Mouse (Mus musculus) forebrain, embryonic 14.5 days (tissue): ENCODE data around the gene Cul4a. TPM values are rescaled to one million over a fixed set of nuclear protein-coding genes. Genes with fewer than 3 reads are reported as not detected.
"Not testable (repeated sequence)": the region's sequence is repeated elsewhere in the genome, so short reads cannot be mapped to it uniquely, and the experiment has no call there.

Experiments
- ATAC-seq: fragments of 200-750 bp; cut with Nextera tagmentation; 2 replicates; pipeline ENCODE4 v1.8.0; 2017; ENCODE audit warnings: mild to moderate bottlenecking, moderate library complexity
- DNase-seq: peaks from one replicate; pipeline ENCODE4 v3.0.0-alpha.2; 2015; ENCODE audit warnings: low spot score
- H3K27ac ChIP-seq: fragments of 300-500 bp; sonication (generic); 2 replicates; pipeline ENCODE4 v1.5.1; 2014; ENCODE audit warnings: low read depth, mild to moderate bottlenecking, control low read depth, low read length, moderate library complexity
- H3K27me3 ChIP-seq: fragments of 300-500 bp; sonication (generic); replicated peaks from 2 replicates; pipeline ENCODE4 v1.6.1; 2014; ENCODE audit warnings: low read length, control low read depth, mixed read lengths; ENCODE audit not compliant: control insufficient read depth, insufficient read depth
- H3K36me3 ChIP-seq: fragments of 300-500 bp; sonication (generic); 2 replicates; pipeline ENCODE4 v1.6.1; 2014; ENCODE audit warnings: low read length, control low read depth; ENCODE audit not compliant: control insufficient read depth, insufficient read depth
- H3K4me1 ChIP-seq: fragments of 300-500 bp; sonication (generic); 2 replicates; pipeline ENCODE4 v1.6.1; 2014; ENCODE audit warnings: antibody characterized with exemption, low read length, control low read depth; ENCODE audit not compliant: control insufficient read depth, insufficient read depth
- H3K4me2 ChIP-seq: fragments of 300-500 bp; sonication (generic); 2 replicates; pipeline ENCODE4 v1.6.1; 2014; ENCODE audit warnings: mild to moderate bottlenecking, control low read depth, low read length
- H3K4me3 ChIP-seq: fragments of 300-500 bp; sonication (generic); 2 replicates; pipeline ENCODE4 v1.5.1; 2014; ENCODE audit warnings: low read depth, low read length, control low read depth
- H3K9ac ChIP-seq: fragments of 300-500 bp; sonication (generic); 2 replicates; pipeline ENCODE4 v1.6.1; 2014; ENCODE audit warnings: mild to moderate bottlenecking, low read length, control low read depth, moderate library complexity
- H3K9me3 ChIP-seq: fragments of 300-500 bp; sonication (generic); replicated peaks from 2 replicates; pipeline ENCODE4 v1.6.1; 2016; ENCODE audit warnings: low read length, control low read depth, mixed read lengths; ENCODE audit not compliant: control insufficient read depth
- WGBS: fragments of 180-500 bp; shearing (Covaris S2); extraction: QIAGEN DNeasy Blood & Tissue Kit; methylation state at CpG from one replicate; pipeline ENCODE4 v1.1.7; 2014; 5-methylcytosine and 5-hydroxymethylcytosine counted together
- polyA plus RNA-seq: library from polyadenylated mRNA; unstranded; fragments of >200 nt; fragmentation: Nextera tagmentation; extraction: Ambion mirVana; gene quantifications from 2 replicates; pipeline ENCODE4 v1.2.1, GENCODE M21; 2014

Cul4a gene
- polyA plus RNA-seq, 1 experiment from 2014 or later: 66.4 TPM

GRCm38 (mm10) chr8:13120882-13121665, 15.7 kb downstream of the Cul4a start:
- Histone ChIP-seq H3K36me3 (peaks cover 64% of the 10 kb centered on the region), H3K9me3 (no peaks in the 10 kb centered on the region), H3K9ac (no peak overlapping the region), H3K4me1 (no peaks in the 10 kb centered on the region), H3K27me3 (no peaks in the 10 kb centered on the region), H3K4me3 (no peak overlapping the region), H3K4me2 (no peak overlapping the region), H3K27ac (no peak overlapping the region)
- DNase-seq (no peak), ATAC-seq (no peak)
- 90% methylated on average over 7 of the region's 7 CpGs for WGBS

- Histone ChIP-seq H3K4me1 (no peaks in the 10 kb centered on the region), H3K4me2 (no peak overlapping the region), H3K9me3 (no peaks in the 10 kb centered on the region), H3K9ac (no peak overlapping the region), H3K27ac (no peak overlapping the region), H3K4me3 (no peak overlapping the region), H3K36me3 (peaks cover 76% of the 10 kb centered on the region), H3K27me3 (no peaks in the 10 kb centered on the region)
- ATAC-seq (no peak), DNase-seq (no peak)
- WGBS: 95% methylated on average over 7 of the region's 7 CpGs
These were observed 17.5 kb downstream of the Cul4a start for GRCm38 (mm10) chr8:13122887-13123421.

GRCm38 (mm10) chr8:13124897-13125296, 19.5 kb downstream of the Cul4a start:
- Histone ChIP-seq H3K4me1 (no peaks in the 10 kb centered on the region), H3K9ac (no peak overlapping the region), H3K9me3 (no peaks in the 10 kb centered on the region), H3K4me3 (no peak overlapping the region), H3K27me3 (no peaks in the 10 kb centered on the region), H3K27ac (no peak overlapping the region), H3K4me2 (no peak overlapping the region), H3K36me3 (peaks cover 85% of the 10 kb centered on the region)
- WGBS: 93% methylated on average over 8 of the region's 8 CpGs
- DNase-seq (no peak), ATAC-seq (no peak)

GRCm38 (mm10) chr8:13132220-13132619, 26.8 kb downstream of the Cul4a start:
- H3K27me3 ChIP-seq, H3K4me2 ChIP-seq, ATAC-seq, H3K9ac ChIP-seq, H3K9me3 ChIP-seq, H3K27ac ChIP-seq, H3K4me3 ChIP-seq, H3K4me1 ChIP-seq: not testable (repeated sequence)
- peak; percentile 72 for DNase-seq
- peaks cover 95% of the 10 kb centered on the region for H3K36me3 ChIP-seq
- WGBS: 69% methylated on average over 9 of the region's 9 CpGs

- no peak overlapping the region for H3K4me2 ChIP-seq
- no peaks in the 10 kb centered on the region for H3K4me1 ChIP-seq
- no peak overlapping the region for H3K4me3 ChIP-seq
- ATAC-seq: no peak
- WGBS: 92% methylated on average over 6 of the region's 6 CpGs
- no peaks in the 10 kb centered on the region for H3K9me3 ChIP-seq
- no peak overlapping the region for H3K27ac ChIP-seq
- H3K9ac ChIP-seq: no peak overlapping the region
- H3K36me3 ChIP-seq: peaks cover 98% of the 10 kb centered on the region
- no peak for DNase-seq
- no peaks in the 10 kb centered on the region for H3K27me3 ChIP-seq
These were observed 34.3 kb downstream of the Cul4a start for GRCm38 (mm10) chr8:13139641-13140182.

- WGBS: 92% methylated on average over 5 of the region's 5 CpGs
- H3K27me3 ChIP-seq: no peaks in the 10 kb centered on the region
- H3K4me3 ChIP-seq: no peak overlapping the region
- H3K9ac ChIP-seq: no peak overlapping the region
- DNase-seq (no peak), ATAC-seq (no peak)
- no peak overlapping the region for H3K27ac ChIP-seq
- no peaks in the 10 kb centered on the region for H3K9me3 ChIP-seq
- H3K4me2 ChIP-seq: no peak overlapping the region
- H3K36me3 ChIP-seq: peaks cover 98% of the 10 kb centered on the region
- no peaks in the 10 kb centered on the region for H3K4me1 ChIP-seq
These were observed 36.3 kb downstream of the Cul4a start for GRCm38 (mm10) chr8:13141681-13142080.

GRCm38 (mm10) chr8:13148476-13148875, 43.1 kb downstream of the Cul4a start:
- 92% methylated on average over 2 of the region's 2 CpGs for WGBS
- Histone ChIP-seq H3K4me2 (no peak overlapping the region), H3K4me3 (no peak overlapping the region), H3K9ac (no peak overlapping the region), H3K36me3 (peaks cover 53% of the 10 kb centered on the region), H3K4me1 (no peaks in the 10 kb centered on the region), H3K27me3 (no peaks in the 10 kb centered on the region), H3K9me3 (no peaks in the 10 kb centered on the region), H3K27ac (no peak overlapping the region)
- no peak for ATAC-seq
- no peak for DNase-seq

GRCm38 (mm10) chr8:13149287-13149686, 43.9 kb downstream of the Cul4a start:
- H3K9ac ChIP-seq: no peak overlapping the region
- ATAC-seq: no peak
- 94% methylated on average over 2 of the region's 2 CpGs for WGBS
- peaks cover 47% of the 10 kb centered on the region for H3K36me3 ChIP-seq
- H3K4me3 ChIP-seq: no peak overlapping the region
- no peaks in the 10 kb centered on the region for H3K9me3 ChIP-seq
- H3K27me3 ChIP-seq: no peaks in the 10 kb centered on the region
- no peak overlapping the region for H3K4me2 ChIP-seq
- no peak overlapping the region for H3K27ac ChIP-seq
- DNase-seq: no peak
- H3K4me1 ChIP-seq: no peaks in the 10 kb centered on the region

GRCm38 (mm10) chr8:13149866-13150265, 44.4 kb downstream of the Cul4a start:
- Histone ChIP-seq H3K4me1 (no peaks in the 10 kb centered on the region), H3K9me3 (no peaks in the 10 kb centered on the region), H3K36me3 (peaks cover 41% of the 10 kb centered on the region), H3K9ac (no peak overlapping the region), H3K27me3 (no peaks in the 10 kb centered on the region), H3K4me2 (no peak overlapping the region), H3K4me3 (no peak overlapping the region), H3K27ac (no peak overlapping the region)
- 69% methylated on average over 5 of the region's 5 CpGs for WGBS
- no peak for DNase-seq
- ATAC-seq: no peak
